Mouse (Mus musculus) megakaryocyte-erythroid progenitor cell, adult 5-6 weeks (primary cell): Measurements from ENCODE around the gene Cfi. TPM values are rescaled to one million over a fixed set of nuclear protein-coding genes. Genes with fewer than 3 reads are reported as not detected.

Experiments
- ATAC-seq: replicated peaks from 2 replicates; pipeline ENCODE4 v1.8.0; 2016; ENCODE audit warnings: mild to moderate bottlenecking, inconsistent platforms; ENCODE audit not compliant: severe bottlenecking, poor library complexity, low FRiP score, low TSS enrichment
- total RNA-seq, 2 experiments: library from RNA; stranded (forward) in 1 of 2; stranded (reverse) in 1 of 2; fragments of 200-1000, 215-1000 nt in 1 of 2; fragments of >200 nt in 1 of 2; fragmentation: Nextera tagmentation in 1 of 2; gene quantifications; 2 replicates each; pipeline ENCODE4 v1.2.3; 2014 to 2017

The Cfi gene
- total RNA-seq, 2 experiments from 2014 or later, result not detected

DNA sequence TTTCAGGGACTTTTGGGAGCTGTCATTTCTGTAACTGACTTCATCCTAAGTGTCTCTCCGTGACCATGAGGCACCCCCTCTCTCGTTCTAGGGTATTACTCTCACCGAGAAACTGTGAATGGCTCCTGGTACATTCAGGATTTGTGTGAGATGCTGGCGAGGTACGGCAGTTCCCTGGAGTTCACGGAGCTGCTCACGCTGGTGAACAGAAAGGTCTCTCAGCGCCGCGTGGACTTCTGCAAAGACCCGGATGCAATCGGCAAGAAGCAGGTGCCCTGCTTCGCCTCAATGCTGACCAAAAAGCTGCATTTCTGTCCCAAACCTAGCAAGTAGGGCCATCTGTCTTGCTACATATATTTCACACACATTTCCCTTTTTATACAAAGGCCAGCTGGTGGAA is 77.6 kb downstream of the Cfi start:
- no peak for ATAC-seq

DNA sequence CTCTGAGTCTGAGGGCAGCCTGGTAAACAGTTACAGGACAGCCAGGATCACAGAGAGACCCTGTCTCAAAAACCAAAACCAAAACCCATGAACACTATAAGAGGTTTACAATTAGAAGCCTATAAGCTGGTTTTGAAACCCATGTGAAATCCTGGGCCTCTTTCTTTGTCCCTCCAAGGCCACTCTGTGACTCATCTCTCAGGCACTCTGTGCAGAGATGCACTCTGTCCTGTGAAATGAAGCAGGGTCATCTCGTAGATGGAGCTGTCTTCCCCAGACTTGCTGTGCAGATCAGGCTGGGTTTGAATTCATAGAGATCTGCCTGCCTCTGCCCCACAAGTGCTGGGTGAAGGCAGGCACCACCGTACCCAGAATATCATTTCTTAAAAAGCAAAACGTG is 81.7 kb downstream of the Cfi start:
- no peak for ATAC-seq

GRCm38 (mm10) chr3:129918434-129918833 is 82.8 kb downstream of the Cfi start:
- peak; percentile 86 for ATAC-seq

GRCm38 (mm10) chr3:129923581-129923980 is 87.9 kb downstream of the Cfi start:
- ATAC-seq, result no peak

Other genes starting within 250 kb of the Cfi start
- gene Egf, start 80.6 kb upstream of the Cfi start, total RNA-seq (2014; fragmentation: Nextera tagmentation), result 1.9 and 9.8 TPM in 2 replicates
- 0.09 and 5.9 TPM in 2 replicates for gene Egf, start 80.6 kb upstream of the Cfi start, total RNA-seq (2017)
- not detected in 2 replicates for gene Lrit3, start 31.9 kb upstream of the Cfi start, total RNA-seq (2014; fragmentation: Nextera tagmentation)
- gene Lrit3, start 31.9 kb upstream of the Cfi start, total RNA-seq (2017), result not detected in 2 replicates
- 0.64 TPM in 1 of 2 replicates, not detected in the other for gene Rrh, start 13.3 kb upstream of the Cfi start, total RNA-seq (2014; fragmentation: Nextera tagmentation)
- 0.75 and 0.88 TPM in 2 replicates for gene Rrh, start 13.3 kb upstream of the Cfi start, total RNA-seq (2017)
- gene Gar1, start 4.5 kb upstream of the Cfi start, total RNA-seq (2014; fragmentation: Nextera tagmentation), result 211 and 243 TPM in 2 replicates
- 51.3 and 56.8 TPM in 2 replicates for gene Gar1, start 4.5 kb upstream of the Cfi start, total RNA-seq (2017)
- 110 and 118 TPM in 2 replicates for gene Pla2g12a, start 42.7 kb downstream of the Cfi start, total RNA-seq (2014; fragmentation: Nextera tagmentation)
- 109 and 147 TPM in 2 replicates for gene Pla2g12a, start 42.7 kb downstream of the Cfi start, total RNA-seq (2017)
- 35.0 and 40.7 TPM in 2 replicates for gene Casp6, start 65.5 kb downstream of the Cfi start, total RNA-seq (2014; fragmentation: Nextera tagmentation)
- gene Casp6, start 65.5 kb downstream of the Cfi start, total RNA-seq (2017), result 12.5 and 23.8 TPM in 2 replicates
- gene Mcub, start 134.3 kb downstream of the Cfi start, total RNA-seq (2014; fragmentation: Nextera tagmentation), result not detected in 2 replicates
- 0.84 TPM in 1 of 2 replicates, not detected in the other for gene Mcub, start 134.3 kb downstream of the Cfi start, total RNA-seq (2017)
- 51.2 and 58.5 TPM in 2 replicates for gene Sec24b, start 225.7 kb downstream of the Cfi start, total RNA-seq (2014; fragmentation: Nextera tagmentation)
- 28.2 and 34.7 TPM in 2 replicates for gene Sec24b, start 225.7 kb downstream of the Cfi start, total RNA-seq (2017)